Mouse (Mus musculus): ENCODE results near the gene Hnrnph2.
A peak's percentile ranks its signal among the peaks of the same experiment; 100 is the strongest.

DNA sequence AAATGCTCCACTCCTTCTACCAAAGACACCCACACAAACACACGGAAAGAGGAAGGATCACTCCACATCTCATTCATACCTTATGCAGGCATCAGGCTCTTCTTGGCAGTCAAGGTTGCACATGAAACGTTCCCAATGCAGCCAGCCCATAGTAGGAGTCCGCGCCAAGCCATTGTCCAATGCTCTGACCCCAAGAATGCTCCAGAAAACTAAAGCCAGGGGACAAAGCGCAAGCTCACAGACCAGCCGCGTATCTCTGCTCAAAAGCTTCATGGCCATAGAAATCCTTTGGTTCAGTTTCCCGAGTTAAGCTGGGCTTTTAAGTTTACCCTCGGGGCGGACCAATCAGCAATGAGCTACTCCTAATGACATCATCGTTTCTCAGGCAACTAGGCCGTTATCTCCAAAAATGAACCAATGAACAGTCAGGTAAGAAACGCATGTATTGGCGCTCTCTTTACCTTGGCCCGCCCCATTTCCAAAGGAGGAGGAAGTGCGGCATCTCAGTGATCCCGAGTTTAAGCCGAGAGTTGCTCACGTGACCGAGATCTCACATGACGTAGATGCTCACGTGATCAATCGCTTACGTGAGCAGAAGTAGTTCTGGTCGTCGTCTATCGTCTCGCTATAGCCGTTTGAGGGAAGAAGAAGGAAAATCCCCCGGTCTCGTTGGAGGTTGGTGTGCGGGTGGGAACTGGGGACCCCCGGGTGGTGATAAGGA is at the start of gene Hnrnph2, which contains the start of gene Gla:
- TF ChIP-seq CTCF (IDR thresholded peaks at IDR 0.05; ENCODE audit: borderline replicate concordance, control insufficient read depth, extremely low read depth, insufficient read depth, low read length, poor library complexity) (no peak), POLR2A (IDR thresholded peaks at IDR 0.05; ENCODE audit: control insufficient read depth, extremely low read depth, insufficient read depth, low read length, poor library complexity) (0 out of 2 replicates have a peak, but pooled peaks have one; percentile 37)

Data from thymus, adult 2 months (tissue).